Mouse (Mus musculus): Measurements from ENCODE around the gene Napepld. TPM values are rescaled to one million over a fixed set of nuclear protein-coding genes. Genes with fewer than 3 reads are reported as not detected.

Gene Napepld
- polyA plus RNA-seq, 1 experiment from 2014 or later: 2.3 TPM

DNA sequence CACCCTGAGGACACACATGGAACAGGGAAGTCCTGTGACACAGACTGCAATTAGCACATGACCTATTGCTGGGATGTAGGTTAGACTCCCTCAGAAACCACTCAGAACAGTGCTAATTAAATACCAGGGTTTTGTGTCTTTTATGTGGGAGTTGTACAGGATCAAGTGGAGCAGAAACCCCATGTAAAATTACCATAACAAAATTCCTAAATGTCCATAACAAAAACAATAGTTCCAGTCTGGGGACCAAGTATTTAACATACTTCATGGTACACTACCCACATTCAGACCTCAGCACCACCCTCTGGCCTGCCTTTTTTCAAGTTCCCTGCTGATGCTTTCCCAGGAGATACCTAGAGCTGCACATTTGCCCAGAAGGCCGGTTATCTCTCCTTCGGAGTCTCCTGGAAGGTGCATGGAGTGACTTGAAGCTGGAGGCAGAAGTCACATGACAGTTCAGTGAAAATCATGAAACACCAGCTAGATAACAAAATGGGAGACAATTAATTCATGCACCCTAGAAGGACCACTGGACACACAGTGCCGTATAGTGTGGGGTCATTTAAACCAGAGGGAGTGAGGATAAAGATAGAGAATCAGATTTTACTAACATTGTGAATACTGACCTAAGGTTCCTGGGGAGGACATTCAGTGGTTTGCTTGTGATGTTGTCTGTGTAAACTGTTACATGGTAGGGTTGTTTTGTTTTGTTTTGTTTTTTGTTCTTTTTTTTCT, 31.1 kb upstream of the Napepld start:
- WGBS: 82% methylated on average over 3 of the region's 3 CpGs
- Histone ChIP-seq H3K9me3 (ENCODE audit: control insufficient read depth) (no peaks in the 10 kb centered on the region), H3K36me3 (ENCODE audit: control insufficient read depth, insufficient read depth) (no peaks in the 10 kb centered on the region), H3K4me1 (replicated peaks; ENCODE audit: control insufficient read depth, insufficient read depth, low read length) (no peaks in the 10 kb centered on the region), H3K4me2 (replicated peaks; ENCODE audit: low read depth) (no peak overlapping the region), H3K4me3 (ENCODE audit: low read depth, low read length) (no peak overlapping the region), H3K27ac (ENCODE audit: low read depth, low read length) (no peak overlapping the region), H3K9ac (ENCODE audit: low read depth, low read length) (no peak overlapping the region), H3K27me3 (replicated peaks; ENCODE audit: control insufficient read depth, insufficient read depth, low read length) (no peaks in the 10 kb centered on the region)
- no peak for ATAC-seq
- no peak for TF ChIP-seq CTCF (IDR thresholded peaks at IDR 0.05; ENCODE audit: low read depth)

DNA sequence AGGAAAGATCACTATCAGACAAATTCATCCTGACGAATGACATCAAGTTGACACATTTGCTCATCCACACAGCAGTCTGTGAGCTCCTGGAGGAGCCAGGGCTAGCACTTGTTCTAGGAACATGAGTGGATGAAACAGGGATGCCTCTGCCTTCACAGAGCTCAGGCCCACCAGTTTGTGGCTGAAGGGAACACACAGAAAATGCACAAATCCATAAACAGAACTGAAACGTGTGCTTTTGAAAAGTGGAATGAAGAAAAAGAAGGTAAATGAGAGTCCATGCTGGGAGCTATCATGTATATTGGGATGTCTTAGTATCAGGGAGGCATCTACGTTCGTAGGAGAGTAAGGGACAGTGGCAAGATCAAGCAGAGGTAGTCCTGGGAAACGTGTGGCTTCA, 27.9 kb upstream of the Napepld start:
- Histone ChIP-seq H3K4me3 (ENCODE audit: low read depth, low read length) (no peak overlapping the region), H3K27me3 (replicated peaks; ENCODE audit: control insufficient read depth, insufficient read depth, low read length) (no peaks in the 10 kb centered on the region), H3K4me2 (replicated peaks; ENCODE audit: low read depth) (no peak overlapping the region), H3K9ac (ENCODE audit: low read depth, low read length) (no peak overlapping the region), H3K27ac (ENCODE audit: low read depth, low read length) (no peak overlapping the region), H3K4me1 (replicated peaks; ENCODE audit: control insufficient read depth, insufficient read depth, low read length) (no peaks in the 10 kb centered on the region), H3K9me3 (ENCODE audit: control insufficient read depth) (no peaks in the 10 kb centered on the region), H3K36me3 (ENCODE audit: control insufficient read depth, insufficient read depth) (no peaks in the 10 kb centered on the region)
- ATAC-seq: no peak
- WGBS: 80% methylated on average over 5 of the region's 5 CpGs
- no peak for TF ChIP-seq CTCF (IDR thresholded peaks at IDR 0.05; ENCODE audit: low read depth)

- TF ChIP-seq CTCF (IDR thresholded peaks at IDR 0.05; ENCODE audit: low read depth): no peak
- H3K4me2 ChIP-seq (replicated peaks; ENCODE audit: low read depth): no peak overlapping the region
- ATAC-seq: no peak
- H3K9ac ChIP-seq (ENCODE audit: low read depth, low read length): no peak overlapping the region
- no peak overlapping the region for H3K27ac ChIP-seq (ENCODE audit: low read depth, low read length)
- no peaks in the 10 kb centered on the region for H3K27me3 ChIP-seq (replicated peaks; ENCODE audit: control insufficient read depth, insufficient read depth, low read length)
- no peaks in the 10 kb centered on the region for H3K36me3 ChIP-seq (ENCODE audit: control insufficient read depth, insufficient read depth)
- 34% methylated on average over 7 of the region's 7 CpGs for WGBS
- H3K4me3 ChIP-seq (ENCODE audit: low read depth, low read length): no peak overlapping the region
- no peaks in the 10 kb centered on the region for H3K4me1 ChIP-seq (replicated peaks; ENCODE audit: control insufficient read depth, insufficient read depth, low read length)
- H3K9me3 ChIP-seq (ENCODE audit: control insufficient read depth): no peaks in the 10 kb centered on the region
These were observed 23.7 kb upstream of the Napepld start for GRCm38 (mm10) chr5:21724872-21725271.

GRCm38 (mm10) chr5:21724427-21724826, 23.2 kb upstream of the Napepld start:
- H3K36me3 ChIP-seq (ENCODE audit: control insufficient read depth, insufficient read depth): no peaks in the 10 kb centered on the region
- no peak overlapping the region for H3K4me2 ChIP-seq (replicated peaks; ENCODE audit: low read depth)
- no peak overlapping the region for H3K4me3 ChIP-seq (ENCODE audit: low read depth, low read length)
- ATAC-seq: no peak
- no peak overlapping the region for H3K27ac ChIP-seq (ENCODE audit: low read depth, low read length)
- no peak overlapping the region for H3K9ac ChIP-seq (ENCODE audit: low read depth, low read length)
- no peaks in the 10 kb centered on the region for H3K9me3 ChIP-seq (ENCODE audit: control insufficient read depth)
- WGBS: 81% methylated on average over 1 of the region's 1 CpGs
- no peaks in the 10 kb centered on the region for H3K27me3 ChIP-seq (replicated peaks; ENCODE audit: control insufficient read depth, insufficient read depth, low read length)
- TF ChIP-seq CTCF (IDR thresholded peaks at IDR 0.05; ENCODE audit: low read depth): no peak
- H3K4me1 ChIP-seq (replicated peaks; ENCODE audit: control insufficient read depth, insufficient read depth, low read length): no peaks in the 10 kb centered on the region

DNA sequence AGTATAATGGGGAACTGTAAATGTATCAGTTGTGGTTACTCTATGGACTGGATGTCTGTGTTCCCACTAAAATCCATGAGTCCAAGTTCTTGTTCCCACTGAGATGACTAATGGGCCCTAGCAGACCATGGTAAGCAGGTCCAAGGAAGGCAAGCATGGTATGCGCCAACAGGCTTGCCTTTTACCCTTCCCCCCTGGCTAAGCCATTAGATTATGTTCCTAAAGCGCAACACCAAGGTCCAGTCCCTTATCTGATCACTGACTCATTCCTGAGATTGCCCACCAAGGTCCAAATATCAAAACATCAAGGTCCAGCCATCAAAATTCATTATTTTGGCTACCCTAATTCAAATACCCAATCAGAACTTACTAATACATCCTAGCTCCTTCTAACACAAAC, 18.0 kb upstream of the Napepld start:
- Histone ChIP-seq H3K36me3 (ENCODE audit: control insufficient read depth, insufficient read depth) (no peaks in the 10 kb centered on the region), H3K4me1 (replicated peaks; ENCODE audit: control insufficient read depth, insufficient read depth, low read length) (no peaks in the 10 kb centered on the region), H3K4me3 (ENCODE audit: low read depth, low read length) (no peak overlapping the region), H3K27me3 (replicated peaks; ENCODE audit: control insufficient read depth, insufficient read depth, low read length) (no peaks in the 10 kb centered on the region), H3K9me3 (ENCODE audit: control insufficient read depth) (no peaks in the 10 kb centered on the region), H3K27ac (ENCODE audit: low read depth, low read length) (no peak overlapping the region), H3K9ac (ENCODE audit: low read depth, low read length) (no peak overlapping the region), H3K4me2 (replicated peaks; ENCODE audit: low read depth) (no peak overlapping the region)
- ATAC-seq: no peak
- no peak for TF ChIP-seq CTCF (IDR thresholded peaks at IDR 0.05; ENCODE audit: low read depth)
- 95% methylated on average over 2 of the region's 2 CpGs for whole genome bisulfite sequencing

- 81% methylated on average over 5 of the region's 5 CpGs for WGBS
These were observed 17.4 kb upstream of the Napepld start for GRCm38 (mm10) chr5:21718546-21718945.

More at GRCm38 (mm10) chr5:21718546-21718945, 17.4 kb upstream of the Napepld start:
- TF ChIP-seq CTCF (IDR thresholded peaks at IDR 0.05; ENCODE audit: low read depth): no peak
- H3K4me2 ChIP-seq (replicated peaks; ENCODE audit: low read depth): no peak overlapping the region
- no peaks in the 10 kb centered on the region for H3K27me3 ChIP-seq (replicated peaks; ENCODE audit: control insufficient read depth, insufficient read depth, low read length)
- H3K36me3 ChIP-seq (ENCODE audit: control insufficient read depth, insufficient read depth): no peaks in the 10 kb centered on the region
- no peak overlapping the region for H3K4me3 ChIP-seq (ENCODE audit: low read depth, low read length)
- no peaks in the 10 kb centered on the region for H3K4me1 ChIP-seq (replicated peaks; ENCODE audit: control insufficient read depth, insufficient read depth, low read length)
- H3K27ac ChIP-seq (ENCODE audit: low read depth, low read length): no peak overlapping the region
- no peaks in the 10 kb centered on the region for H3K9me3 ChIP-seq (ENCODE audit: control insufficient read depth)
- H3K9ac ChIP-seq (ENCODE audit: low read depth, low read length): no peak overlapping the region
- ATAC-seq: no peak
